Mouse (Mus musculus) lung, embryonic 16.5 days (tissue): ENCODE measurements around the gene Fbxl14. TPM values are rescaled to one million over a fixed set of nuclear protein-coding genes. Genes with fewer than 3 reads are reported as not detected.

ENCODE experiments used
- ATAC-seq: fragments of 200-750 bp; cut with Nextera tagmentation; 2 replicates; pipeline ENCODE4 v1.8.0; 2017; ENCODE audit warnings: low read depth, mild to moderate bottlenecking, moderate library complexity
- H3K27ac ChIP-seq: fragments of 300-500 bp; sonication (generic); 2 replicates; pipeline ENCODE4 v1.5.1; 2014; ENCODE audit warnings: mild to moderate bottlenecking, control low read depth, low read length
- H3K27me3 ChIP-seq: fragments of 300-500 bp; sonication (generic); 2 replicates; pipeline ENCODE4 v1.6.1; 2014; ENCODE audit warnings: low read depth, low read length, mixed read lengths; ENCODE audit not compliant: control insufficient read depth, insufficient read depth
- H3K36me3 ChIP-seq: fragments of 300-500 bp; sonication (generic); 2 replicates; pipeline ENCODE4 v1.6.1; 2014; ENCODE audit warnings: low read length; ENCODE audit not compliant: control insufficient read depth, insufficient read depth
- H3K4me1 ChIP-seq: fragments of 300-500 bp; sonication (generic); replicated peaks from 2 replicates; pipeline ENCODE4 v1.6.1; 2014; ENCODE audit warnings: low read length, mixed read lengths; ENCODE audit not compliant: control insufficient read depth, insufficient read depth
- H3K4me2 ChIP-seq: fragments of 300-500 bp; sonication (generic); 2 replicates; pipeline ENCODE4 v1.6.1; 2014; ENCODE audit warnings: low read depth, low read length, control low read depth
- H3K4me3 ChIP-seq: fragments of 300-500 bp; sonication (generic); 2 replicates; pipeline ENCODE4 v1.5.1; 2014; ENCODE audit warnings: mild to moderate bottlenecking, low read length, control low read depth
- H3K9ac ChIP-seq: fragments of 300-500 bp; sonication (generic); 2 replicates; pipeline ENCODE4 v1.6.1; 2014; ENCODE audit warnings: low read length, control low read depth
- H3K9me3 ChIP-seq: fragments of 300-500 bp; sonication (generic); 2 replicates; pipeline ENCODE4 v1.6.1; 2016; ENCODE audit warnings: low read length; ENCODE audit not compliant: control insufficient read depth
- WGBS: fragments of 180-500 bp; shearing (Covaris S2); extraction: QIAGEN DNeasy Blood & Tissue Kit; methylation state at CpG from one replicate; pipeline ENCODE4 v1.1.7; 2014; 5-methylcytosine and 5-hydroxymethylcytosine counted together
- polyA plus RNA-seq: library from polyadenylated mRNA; unstranded; fragments of >200 nt; fragmentation: Nextera tagmentation; extraction: Ambion mirVana; gene quantifications from 2 replicates; pipeline ENCODE4 v1.2.1, GENCODE M21; 2015

The Fbxl14 gene
- polyA plus RNA-seq, 1 experiment from 2014 or later = 4.0 TPM

- no peak overlapping the region for H3K4me2 ChIP-seq
- no peak overlapping the region for H3K9ac ChIP-seq
- H3K36me3 ChIP-seq = no peaks in the 10 kb centered on the region; the same call in 1 of the 2 replicates
- H3K4me1 ChIP-seq = peaks cover 22% of the 10 kb centered on the region
- H3K27ac ChIP-seq = no peak overlapping the region
- H3K4me3 ChIP-seq = no peak overlapping the region
- WGBS = 83% methylated on average over 9 of the region's 9 CpGs
- no peak for ATAC-seq
- no peaks in the 10 kb centered on the region for H3K27me3 ChIP-seq
- H3K9me3 ChIP-seq = no peaks in the 10 kb centered on the region
Measured at GRCm38 (mm10) chr6:119487619-119488018, 8.2 kb downstream of the Fbxl14 start.

- Histone ChIP-seq H3K4me1 (peaks cover 11% of the 10 kb centered on the region), H3K4me2 (peak overlapping the region; percentile 12), H3K36me3 (no peaks in the 10 kb centered on the region), H3K9me3 (no peaks in the 10 kb centered on the region), H3K4me3 (no peak overlapping the region), H3K9ac (no peak overlapping the region), H3K27me3 (no peaks in the 10 kb centered on the region), H3K27ac (no peak overlapping the region)
- 7% methylated on average over 5 of the region's 5 CpGs for WGBS
- peak; percentile 6; the same call in 1 of the 2 replicates for ATAC-seq
Measured at GRCm38 (mm10) chr6:119489765-119490164, 10.3 kb downstream of the Fbxl14 start.

GRCm38 (mm10) chr6:119490549-119490948 lies 11.1 kb downstream of the Fbxl14 start:
- H3K9me3 ChIP-seq = no peaks in the 10 kb centered on the region
- no peak overlapping the region for H3K27ac ChIP-seq
- WGBS = 23% methylated on average over 11 of the region's 11 CpGs
- H3K4me1 ChIP-seq = peaks cover 8% of the 10 kb centered on the region
- no peak overlapping the region for H3K4me3 ChIP-seq
- peak; percentile 26; the same call in 1 of the 2 replicates for ATAC-seq
- peak overlapping the region; percentile 34 for H3K4me2 ChIP-seq
- H3K36me3 ChIP-seq = no peaks in the 10 kb centered on the region
- H3K9ac ChIP-seq = no peak overlapping the region
- H3K27me3 ChIP-seq = no peaks in the 10 kb centered on the region

GRCm38 (mm10) chr6:119491006-119491405 lies 11.5 kb downstream of the Fbxl14 start:
- no peak overlapping the region for H3K9ac ChIP-seq
- H3K4me3 ChIP-seq = no peak overlapping the region
- 44% methylated on average over 11 of the region's 11 CpGs for WGBS
- H3K27me3 ChIP-seq = no peaks in the 10 kb centered on the region
- H3K36me3 ChIP-seq = no peaks in the 10 kb centered on the region
- H3K4me1 ChIP-seq = peaks cover 5% of the 10 kb centered on the region
- no peak overlapping the region for H3K4me2 ChIP-seq
- no peaks in the 10 kb centered on the region for H3K9me3 ChIP-seq
- no peak overlapping the region for H3K27ac ChIP-seq
- 0 out of 2 replicates have a peak, but pooled peaks have one; percentile 32 for ATAC-seq

- no peak overlapping the region for H3K4me3 ChIP-seq
- 79% methylated on average over 9 of the region's 9 CpGs for WGBS
- H3K27ac ChIP-seq = no peak overlapping the region
- no peaks in the 10 kb centered on the region for H3K36me3 ChIP-seq
- no peak overlapping the region for H3K9ac ChIP-seq
- H3K9me3 ChIP-seq = no peaks in the 10 kb centered on the region
- H3K4me2 ChIP-seq = no peak overlapping the region
- H3K4me1 ChIP-seq = peaks cover 5% of the 10 kb centered on the region
- H3K27me3 ChIP-seq = no peaks in the 10 kb centered on the region
- ATAC-seq = no peak
Measured at GRCm38 (mm10) chr6:119491997-119492629, 12.6 kb downstream of the Fbxl14 start.

GRCm38 (mm10) chr6:119492630-119493014 lies 13.2 kb downstream of the Fbxl14 start:
- Histone ChIP-seq H3K4me2 (no peak overlapping the region), H3K4me1 (peaks cover 5% of the 10 kb centered on the region), H3K27ac (no peak overlapping the region), H3K9me3 (no peaks in the 10 kb centered on the region), H3K4me3 (no peak overlapping the region), H3K27me3 (no peaks in the 10 kb centered on the region), H3K36me3 (no peaks in the 10 kb centered on the region), H3K9ac (no peak overlapping the region)
- 31% methylated on average over 7 of the region's 7 CpGs for WGBS
- ATAC-seq = no peak

GRCm38 (mm10) chr6:119499271-119499670 lies 19.8 kb downstream of the Fbxl14 start:
- H3K9ac ChIP-seq = no peak overlapping the region
- ATAC-seq = peak; percentile 89

GRCm38 (mm10) chr6:119500086-119500485 lies 20.6 kb downstream of the Fbxl14 start:
- no peaks in the 10 kb centered on the region for H3K36me3 ChIP-seq
- H3K9me3 ChIP-seq = no peaks in the 10 kb centered on the region
- no peak overlapping the region for H3K4me2 ChIP-seq
- H3K9ac ChIP-seq = no peak overlapping the region
- H3K4me1 ChIP-seq = no peaks in the 10 kb centered on the region; the same call in 1 of the 2 replicates
- WGBS = 53% methylated on average over 5 of the region's 5 CpGs
- H3K27ac ChIP-seq = no peak overlapping the region
- no peaks in the 10 kb centered on the region for H3K27me3 ChIP-seq
- H3K4me3 ChIP-seq = no peak overlapping the region
- no peak for ATAC-seq

More at GRCm38 (mm10) chr6:119499271-119499670, 19.8 kb downstream of the Fbxl14 start:
- no peaks in the 10 kb centered on the region; the same call in 1 of the 2 replicates for H3K4me1 ChIP-seq
- H3K9me3 ChIP-seq = no peaks in the 10 kb centered on the region
- no peaks in the 10 kb centered on the region for H3K27me3 ChIP-seq
- no peak overlapping the region for H3K4me2 ChIP-seq
- WGBS = 13% methylated on average over 5 of the region's 5 CpGs
- no peaks in the 10 kb centered on the region for H3K36me3 ChIP-seq
- no peak overlapping the region for H3K27ac ChIP-seq
- H3K4me3 ChIP-seq = no peak overlapping the region

GRCm38 (mm10) chr6:119502031-119502430 lies 22.6 kb downstream of the Fbxl14 start:
- Histone ChIP-seq H3K27me3 (no peaks in the 10 kb centered on the region), H3K4me1 (no peaks in the 10 kb centered on the region; the same call in 1 of the 2 replicates), H3K9me3 (no peaks in the 10 kb centered on the region), H3K4me3 (no peak overlapping the region), H3K36me3 (no peaks in the 10 kb centered on the region), H3K27ac (no peak overlapping the region), H3K9ac (no peak overlapping the region), H3K4me2 (no peak overlapping the region)
- WGBS = 42% methylated on average over 9 of the region's 9 CpGs
- no peak for ATAC-seq
